Mouse (Mus musculus) stomach, embryonic 14.5 days (tissue): ENCODE measurements at regions not wholly inside any gene's neighbourhood (a gene's known extent, or its start where the extent isn't known, plus 50 kb on each side); places are given as distances from the start of the nearest gene placed in this dataset.

Experiments used
- ATAC-seq: fragments of 200-750 bp; cut with Nextera tagmentation; 2 replicates; pipeline ENCODE4 v1.8.0; 2017; ENCODE audit warnings: low read depth, moderate TSS enrichment; ENCODE audit not compliant: insufficient number of reproducible peaks, insufficient read depth, low FRiP score
- H3K27ac ChIP-seq: fragments of 300-500 bp; sonication (generic); 2 replicates; pipeline ENCODE4 v1.5.1; 2014; ENCODE audit warnings: mild to moderate bottlenecking, low read length, moderate library complexity, mixed read lengths
- H3K27me3 ChIP-seq: fragments of 300-500 bp; sonication (generic); 2 replicates; pipeline ENCODE4 v1.6.1; 2014; ENCODE audit warnings: low read length, control low read depth, mixed read lengths; ENCODE audit not compliant: control insufficient read depth, insufficient read depth
- H3K36me3 ChIP-seq: fragments of 300-500 bp; sonication (generic); 2 replicates; pipeline ENCODE4 v1.6.1; 2014; ENCODE audit warnings: mild to moderate bottlenecking, control low read depth, low read length, moderate library complexity, mixed read lengths; ENCODE audit not compliant: control insufficient read depth, insufficient read depth
- H3K4me1 ChIP-seq: fragments of 300-500 bp; sonication (generic); 2 replicates; pipeline ENCODE4 v1.6.1; 2014; ENCODE audit warnings: low read length, control low read depth, mixed read lengths; ENCODE audit not compliant: control insufficient read depth, insufficient read depth
- H3K4me2 ChIP-seq: fragments of 300-500 bp; sonication (generic); replicated peaks from 2 replicates; pipeline ENCODE4 v1.6.1; 2014; ENCODE audit warnings: low read depth, low read length, control low read depth
- H3K4me3 ChIP-seq: fragments of 300-500 bp; sonication (generic); 2 replicates; pipeline ENCODE4 v1.5.1; 2014; ENCODE audit warnings: low read depth, low read length, control low read depth
- H3K9ac ChIP-seq: fragments of 300-500 bp; sonication (generic); replicated peaks from 2 replicates; pipeline ENCODE4 v1.6.1; 2014; ENCODE audit warnings: low read depth, mild to moderate bottlenecking, control low read depth, low read length, moderate library complexity, mixed read lengths
- H3K9me3 ChIP-seq: fragments of 300-500 bp; sonication (generic); 2 replicates; pipeline ENCODE4 v1.6.1; 2016; ENCODE audit warnings: low read depth, low read length, control low read depth; ENCODE audit not compliant: control insufficient read depth
- WGBS: fragments of 180-500 bp; shearing (Covaris S2); extraction: QIAGEN DNeasy Blood & Tissue Kit; methylation state at CpG from one replicate; pipeline ENCODE4 v1.1.7; 2014; 5-methylcytosine and 5-hydroxymethylcytosine counted together

GRCm38 (mm10) chr14:24550763-24551471 is 64.0 kb downstream of the Rps24 start:
- Histone ChIP-seq H3K4me3 (no peak overlapping the region), H3K27me3 (no peaks in the 10 kb centered on the region), H3K27ac (no peak overlapping the region), H3K4me2 (no peak overlapping the region), H3K36me3 (no peaks in the 10 kb centered on the region), H3K9me3 (no peaks in the 10 kb centered on the region), H3K4me1 (no peaks in the 10 kb centered on the region), H3K9ac (no peak overlapping the region)
- 50% methylated on average over 7 of the region's 7 CpGs for WGBS
- peak; percentile 23; the same call in 1 of the 2 replicates for ATAC-seq

- H3K9ac ChIP-seq: no peak overlapping the region
- H3K4me2 ChIP-seq: no peak overlapping the region
- 0 out of 2 replicates have a peak, but pooled peaks have one; percentile 46 for ATAC-seq
- H3K9me3 ChIP-seq: no peaks in the 10 kb centered on the region
- no peaks in the 10 kb centered on the region for H3K36me3 ChIP-seq
- no peaks in the 10 kb centered on the region for H3K27me3 ChIP-seq
- 72% methylated on average over 3 of the region's 3 CpGs for WGBS
- H3K27ac ChIP-seq: no peak overlapping the region
- H3K4me3 ChIP-seq: no peak overlapping the region
- H3K4me1 ChIP-seq: no peaks in the 10 kb centered on the region
Measured at GRCm38 (mm10) chr14:24551472-24551783, 64.5 kb downstream of the Rps24 start.

GRCm38 (mm10) chr14:24564801-24565624 is 78.1 kb downstream of the Rps24 start:
- Histone ChIP-seq H3K4me1 (0 out of 2 replicates have a peak, but pooled peaks cover 8% of the 10 kb centered on the region), H3K27me3 (no peaks in the 10 kb centered on the region), H3K9me3 (no peaks in the 10 kb centered on the region), H3K36me3 (no peaks in the 10 kb centered on the region), H3K4me2 (no peak overlapping the region), H3K27ac (no peak overlapping the region), H3K9ac (no peak overlapping the region), H3K4me3 (no peak overlapping the region)
- no peak for ATAC-seq
- 45% methylated on average over 9 of the region's 9 CpGs for whole genome bisulfite sequencing

GRCm38 (mm10) chr14:24565718-24566322 is 78.9 kb downstream of the Rps24 start:
- Histone ChIP-seq H3K9ac (no peak overlapping the region), H3K4me3 (no peak overlapping the region), H3K27ac (no peak overlapping the region), H3K4me2 (no peak overlapping the region), H3K27me3 (no peaks in the 10 kb centered on the region), H3K9me3 (no peaks in the 10 kb centered on the region), H3K4me1 (0 out of 2 replicates have a peak, but pooled peaks cover 8% of the 10 kb centered on the region), H3K36me3 (no peaks in the 10 kb centered on the region)
- no peak for ATAC-seq
- 69% methylated on average over 10 of the region's 10 CpGs for WGBS

GRCm38 (mm10) chr14:24575111-24575510 is 88.2 kb downstream of the Rps24 start:
- Histone ChIP-seq H3K27me3 (no peaks in the 10 kb centered on the region), H3K4me2 (no peak overlapping the region), H3K4me3 (no peak overlapping the region), H3K9me3 (no peaks in the 10 kb centered on the region), H3K27ac (no peak overlapping the region), H3K36me3 (no peaks in the 10 kb centered on the region), H3K9ac (no peak overlapping the region), H3K4me1 (peaks cover 6% of the 10 kb centered on the region; the same call in 1 of the 2 replicates)
- ATAC-seq: no peak
- WGBS: 84% methylated on average over 5 of the region's 5 CpGs

- ATAC-seq: peak; percentile 37
- no peak overlapping the region for H3K9ac ChIP-seq
- H3K4me1 ChIP-seq: peaks cover 6% of the 10 kb centered on the region; the same call in 1 of the 2 replicates
- H3K36me3 ChIP-seq: no peaks in the 10 kb centered on the region
- 40% methylated on average over 7 of the region's 7 CpGs for WGBS
- H3K4me3 ChIP-seq: no peak overlapping the region
- H3K27ac ChIP-seq: peak overlapping the region; percentile 36; the same call in 1 of the 2 replicates
- H3K27me3 ChIP-seq: no peaks in the 10 kb centered on the region
- H3K9me3 ChIP-seq: no peaks in the 10 kb centered on the region
- H3K4me2 ChIP-seq: no peak overlapping the region
Measured at GRCm38 (mm10) chr14:24578535-24579111, 91.7 kb downstream of the Rps24 start.

- 20% methylated on average over 9 of the region's 9 CpGs for WGBS
- H3K36me3 ChIP-seq: no peaks in the 10 kb centered on the region
- no peak overlapping the region for H3K4me2 ChIP-seq
- H3K9me3 ChIP-seq: no peaks in the 10 kb centered on the region
- no peaks in the 10 kb centered on the region for H3K27me3 ChIP-seq
- H3K4me3 ChIP-seq: no peak overlapping the region
- no peak for ATAC-seq
- H3K4me1 ChIP-seq: peaks cover 6% of the 10 kb centered on the region; the same call in 1 of the 2 replicates
- H3K9ac ChIP-seq: no peak overlapping the region
- peak overlapping the region; percentile 36; the same call in 1 of the 2 replicates for H3K27ac ChIP-seq
Measured at GRCm38 (mm10) chr14:24579153-24579795, 92.3 kb downstream of the Rps24 start.
